Mouse (Mus musculus): ENCODE results near the gene Msmp. TPM values are rescaled to one million over a fixed set of nuclear protein-coding genes. Genes with fewer than 3 reads are reported as not detected.
A peak's percentile ranks its signal among the peaks of the same experiment; 100 is the strongest.

Gene Msmp
- polyA plus RNA-seq, 1 experiment: not detected

GRCm38 (mm10) chr4:43587681-43588080 lies 3.4 kb upstream of the Msmp start:
- Histone ChIP-seq H3K27me3 (ENCODE audit: control insufficient read depth, insufficient read depth, insufficient read length) (no peaks in the 10 kb centered on the region), H3K79me3 (ENCODE audit: low read depth) (no peaks in the 10 kb centered on the region), H3K79me2 (ENCODE audit: control insufficient read depth, insufficient read depth) (no peaks in the 10 kb centered on the region), H3K4me3 (ENCODE audit: insufficient read depth, poor library complexity, severe bottlenecking) (no peak overlapping the region), H3K36me3 (ENCODE audit: control insufficient read depth, insufficient read depth) (peaks cover 16% of the 10 kb centered on the region), H3ac (ENCODE audit: control insufficient read depth, insufficient read length, low read depth) (no peak overlapping the region)
- TF ChIP-seq USF1 (IDR thresholded peaks at IDR 0.05; ENCODE audit: low read depth): peak; percentile 25
- no peak for TF ChIP-seq FOSL1 (IDR thresholded peaks at IDR 0.05; ENCODE audit: insufficient read depth, low read length, poor library complexity, severe bottlenecking)

GRCm38 (mm10) chr4:43586411-43586810 lies 2.1 kb upstream of the Msmp start:
- no peaks in the 10 kb centered on the region for H3K79me3 ChIP-seq (ENCODE audit: low read depth)
- H3K27me3 ChIP-seq (ENCODE audit: control insufficient read depth, insufficient read depth, insufficient read length): no peaks in the 10 kb centered on the region
- no peak overlapping the region for H3ac ChIP-seq (ENCODE audit: control insufficient read depth, insufficient read length, low read depth)
- no peak overlapping the region for H3K4me3 ChIP-seq (ENCODE audit: insufficient read depth, poor library complexity, severe bottlenecking)
- peaks cover 24% of the 10 kb centered on the region for H3K36me3 ChIP-seq (ENCODE audit: control insufficient read depth, insufficient read depth)
- H3K79me2 ChIP-seq (ENCODE audit: control insufficient read depth, insufficient read depth): no peaks in the 10 kb centered on the region
- TF ChIP-seq FOSL1 (IDR thresholded peaks at IDR 0.05; ENCODE audit: insufficient read depth, low read length, poor library complexity, severe bottlenecking) (no peak), MYOD1 (IDR thresholded peaks at IDR 0.05; ENCODE audit: control insufficient read depth, insufficient read length, low read depth) (no peak), USF1 (IDR thresholded peaks at IDR 0.05; ENCODE audit: low read depth) (no peak), CTCF (IDR thresholded peaks at IDR 0.05; ENCODE audit: control insufficient read depth, insufficient read depth, insufficient read length) (no peak), MAX (IDR thresholded peaks at IDR 0.05) (no peak), CEBPB (IDR thresholded peaks at IDR 0.05; ENCODE audit: low read depth) (no peak), MYOG (IDR thresholded peaks at IDR 0.05; ENCODE audit: control insufficient read depth, extremely low read depth, insufficient read length) (no peak)

DNA sequence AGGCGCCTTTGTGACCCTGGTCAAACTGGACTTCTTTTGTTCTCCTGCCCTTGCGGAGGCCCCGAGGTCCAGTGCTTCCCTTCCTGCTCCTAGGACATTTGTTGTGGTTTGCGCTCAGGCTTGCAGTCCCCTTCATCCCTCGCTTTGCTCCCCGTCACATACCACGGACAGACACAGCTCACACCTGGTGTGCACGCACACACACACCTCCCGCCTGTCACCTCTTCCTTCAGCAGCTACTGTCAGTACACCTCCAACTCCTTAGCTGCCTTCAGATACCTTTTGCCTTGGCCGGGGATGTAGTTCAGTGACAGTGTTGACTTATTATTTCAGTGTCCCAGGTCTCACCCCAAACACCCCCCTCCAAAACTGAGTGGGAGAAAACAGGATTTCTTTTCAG lies 1.4 kb upstream of the Msmp start:
- no peak overlapping the region for H3ac ChIP-seq (ENCODE audit: control insufficient read depth, insufficient read length, low read depth)
- H3K79me2 ChIP-seq (ENCODE audit: control insufficient read depth, insufficient read depth): no peaks in the 10 kb centered on the region
- no peak overlapping the region for H3K4me3 ChIP-seq (ENCODE audit: insufficient read depth, poor library complexity, severe bottlenecking)
- H3K79me3 ChIP-seq (ENCODE audit: low read depth): no peaks in the 10 kb centered on the region
- H3K36me3 ChIP-seq (ENCODE audit: control insufficient read depth, insufficient read depth): peaks cover 31% of the 10 kb centered on the region
- H3K27me3 ChIP-seq (ENCODE audit: control insufficient read depth, insufficient read depth, insufficient read length): no peaks in the 10 kb centered on the region
- TF ChIP-seq MAX (IDR thresholded peaks at IDR 0.05): no peak
- no peak for TF ChIP-seq FOSL1 (IDR thresholded peaks at IDR 0.05; ENCODE audit: insufficient read depth, low read length, poor library complexity, severe bottlenecking)
- no peak for TF ChIP-seq CTCF (IDR thresholded peaks at IDR 0.05; ENCODE audit: control insufficient read depth, insufficient read depth, insufficient read length)
- no peak for TF ChIP-seq MYOG (IDR thresholded peaks at IDR 0.05; ENCODE audit: control insufficient read depth, extremely low read depth, insufficient read length)
- TF ChIP-seq MYOD1 (IDR thresholded peaks at IDR 0.05; ENCODE audit: control insufficient read depth, insufficient read length, low read depth): no peak
- no peak for TF ChIP-seq CEBPB (IDR thresholded peaks at IDR 0.05; ENCODE audit: low read depth)
- TF ChIP-seq USF1 (IDR thresholded peaks at IDR 0.05; ENCODE audit: low read depth): no peak

DNA sequence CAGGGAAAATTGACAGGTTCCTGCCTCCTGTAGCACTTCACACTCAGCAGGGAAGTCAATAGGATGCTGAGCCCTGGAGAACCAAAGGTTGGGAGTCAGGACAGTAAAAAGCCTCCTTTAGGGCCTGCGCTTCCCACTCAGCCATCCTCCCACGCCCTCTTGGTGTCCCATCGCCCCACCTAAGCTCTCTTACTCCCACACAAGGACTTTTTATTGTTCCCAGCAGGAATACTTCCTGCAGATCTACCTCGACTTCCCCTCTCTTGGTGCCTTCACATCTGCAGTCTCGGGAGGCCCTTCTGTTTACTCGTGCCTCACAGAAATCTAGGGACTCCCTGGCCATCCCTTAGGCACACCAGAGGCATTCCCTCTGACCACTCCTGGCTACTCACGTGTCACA lies 873 bp downstream of the Msmp start:
- no peak overlapping the region for H3ac ChIP-seq (ENCODE audit: control insufficient read depth, insufficient read length, low read depth)
- peaks cover 3% of the 10 kb centered on the region for H3K79me3 ChIP-seq (ENCODE audit: low read depth)
- TF ChIP-seq USF1 (IDR thresholded peaks at IDR 0.05; ENCODE audit: low read depth): no peak
- no peak for TF ChIP-seq MYOG (IDR thresholded peaks at IDR 0.05; ENCODE audit: control insufficient read depth, extremely low read depth, insufficient read length)
- no peak for TF ChIP-seq MYOD1 (IDR thresholded peaks at IDR 0.05; ENCODE audit: control insufficient read depth, insufficient read length, low read depth)
- TF ChIP-seq CEBPB (IDR thresholded peaks at IDR 0.05; ENCODE audit: low read depth): no peak
- no peak for TF ChIP-seq MAX (IDR thresholded peaks at IDR 0.05)
- TF ChIP-seq FOSL1 (IDR thresholded peaks at IDR 0.05; ENCODE audit: insufficient read depth, low read length, poor library complexity, severe bottlenecking): no peak
- no peak for TF ChIP-seq CTCF (IDR thresholded peaks at IDR 0.05; ENCODE audit: control insufficient read depth, insufficient read depth, insufficient read length)
- peaks cover 33% of the 10 kb centered on the region for H3K36me3 ChIP-seq (ENCODE audit: control insufficient read depth, insufficient read depth)
- peaks cover 12% of the 10 kb centered on the region for H3K79me2 ChIP-seq (ENCODE audit: control insufficient read depth, insufficient read depth)
- no peaks in the 10 kb centered on the region for H3K27me3 ChIP-seq (ENCODE audit: control insufficient read depth, insufficient read depth, insufficient read length)
- no peak overlapping the region for H3K4me3 ChIP-seq (ENCODE audit: insufficient read depth, poor library complexity, severe bottlenecking)

DNA sequence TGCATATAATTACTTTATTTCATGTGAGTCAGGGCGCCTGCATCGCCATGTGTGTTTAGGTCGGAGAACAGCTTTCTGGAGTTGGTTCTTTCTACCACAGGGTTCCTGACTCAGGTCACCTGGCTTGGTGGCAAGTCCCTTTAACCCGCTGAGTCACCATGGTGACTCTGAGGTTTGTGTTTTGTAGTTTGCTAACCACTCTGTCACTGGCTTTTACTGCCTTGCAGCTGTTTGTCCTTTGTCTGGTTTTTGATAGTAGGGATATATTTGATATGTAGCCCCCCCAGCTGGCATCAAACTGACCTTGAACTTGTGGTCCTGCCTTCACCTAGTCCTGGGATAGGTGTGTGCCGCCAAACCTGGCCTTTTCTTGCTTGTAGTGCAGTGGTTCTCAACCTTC lies 2.1 kb downstream of the Msmp start:
- TF ChIP-seq USF1 (IDR thresholded peaks at IDR 0.05; ENCODE audit: low read depth) (no peak), MYOD1 (IDR thresholded peaks at IDR 0.05; ENCODE audit: control insufficient read depth, insufficient read length, low read depth) (peak; percentile 10)
- Histone ChIP-seq H3K4me3 (ENCODE audit: insufficient read depth, poor library complexity, severe bottlenecking) (no peak overlapping the region), H3K36me3 (ENCODE audit: control insufficient read depth, insufficient read depth) (peaks cover 33% of the 10 kb centered on the region), H3K27me3 (ENCODE audit: control insufficient read depth, insufficient read depth, insufficient read length) (no peaks in the 10 kb centered on the region), H3K79me3 (ENCODE audit: low read depth) (peaks cover 3% of the 10 kb centered on the region), H3K79me2 (ENCODE audit: control insufficient read depth, insufficient read depth) (peaks cover 23% of the 10 kb centered on the region), H3ac (ENCODE audit: control insufficient read depth, insufficient read length, low read depth) (no peak overlapping the region)

- peaks cover 31% of the 10 kb centered on the region for H3K79me2 ChIP-seq (ENCODE audit: control insufficient read depth, insufficient read depth)
- no peaks in the 10 kb centered on the region for H3K27me3 ChIP-seq (ENCODE audit: control insufficient read depth, insufficient read depth, insufficient read length)
- TF ChIP-seq USF1 (IDR thresholded peaks at IDR 0.05; ENCODE audit: low read depth): no peak
- TF ChIP-seq CEBPB (IDR thresholded peaks at IDR 0.05; ENCODE audit: low read depth): no peak
- no peak for TF ChIP-seq FOSL1 (IDR thresholded peaks at IDR 0.05; ENCODE audit: insufficient read depth, low read length, poor library complexity, severe bottlenecking)
- peaks cover 3% of the 10 kb centered on the region for H3K79me3 ChIP-seq (ENCODE audit: low read depth)
- no peak overlapping the region for H3ac ChIP-seq (ENCODE audit: control insufficient read depth, insufficient read length, low read depth)
- no peak overlapping the region for H3K4me3 ChIP-seq (ENCODE audit: insufficient read depth, poor library complexity, severe bottlenecking)
- peaks cover 33% of the 10 kb centered on the region for H3K36me3 ChIP-seq (ENCODE audit: control insufficient read depth, insufficient read depth)
These were observed 2.9 kb downstream of the Msmp start for GRCm38 (mm10) chr4:43581381-43581780.

Measured in C2C12 (cell line).